Mouse (Mus musculus) MEL (cell line): ENCODE measurements around the gene Krtcap2. TPM values are rescaled to one million over a fixed set of nuclear protein-coding genes. Genes with fewer than 3 reads are reported as not detected.

Experiments
- DNase-seq: peaks from one replicate; pipeline ENCODE4 v3.0.0; 2011; ENCODE audit warnings: low read depth, low spot score
- H3K27ac ChIP-seq: 2 replicates; pipeline ENCODE4 v1.5.1; 2012; ENCODE audit warnings: low read depth, mild to moderate bottlenecking, control low read depth, low read length, moderate library complexity; ENCODE audit not compliant: control insufficient read depth
- H3K27me3 ChIP-seq, 2 experiments: fragments of 150-350 bp in 1 of 2; sonication (generic) in 1 of 2; 2 replicates each; pipeline ENCODE4 v1.6.1; 2012; ENCODE audit warnings: low read length in 2 of 2, mild to moderate bottlenecking in 2 of 2, improper control_type of control experiment in 1 of 2, moderate library complexity in 1 of 2; ENCODE audit not compliant: insufficient read depth in 2 of 2, control insufficient read depth in 1 of 2
- H3K36me3 ChIP-seq, 2 experiments: 2 replicates each; pipeline ENCODE4 v1.6.1; 2012 to 2014; ENCODE audit warnings: low read length in 2 of 2, improper control_type of control experiment in 1 of 2, inconsistent platforms in 1 of 2, mild to moderate bottlenecking in 1 of 2; ENCODE audit not compliant: insufficient read depth in 2 of 2, control insufficient read depth in 1 of 2
- H3K4me1 ChIP-seq, 2 experiments: fragments of 150-350 bp in 1 of 2; sonication (generic) in 1 of 2; 2 replicates each; pipeline ENCODE4 v1.6.1; 2012; ENCODE audit warnings: low read length in 2 of 2, improper control_type of control experiment in 1 of 2, mild to moderate bottlenecking in 1 of 2; ENCODE audit not compliant: insufficient read depth in 2 of 2, control insufficient read depth in 1 of 2
- H3K4me3 ChIP-seq, 2 experiments: fragments of 150-350 bp in 1 of 2; sonication (generic) in 1 of 2; 2 replicates each; pipeline ENCODE4 v1.5.1; 2012; ENCODE audit warnings: low read depth in 2 of 2, low read length in 2 of 2, mild to moderate bottlenecking in 2 of 2, moderate library complexity in 2 of 2, control low read depth in 1 of 2, improper control_type of control experiment in 1 of 2; ENCODE audit not compliant: control insufficient read depth in 1 of 2, insufficient read depth in 1 of 2
- H3K79me2 ChIP-seq: 2 replicates; pipeline ENCODE4 v1.6.1; 2012; ENCODE audit warnings: mild to moderate bottlenecking, low read length, moderate library complexity; ENCODE audit not compliant: control insufficient read depth, poor library complexity, insufficient read depth
- H3K9ac ChIP-seq: 2 replicates; pipeline ENCODE4 v1.6.1; 2012; ENCODE audit warnings: low read depth, mild to moderate bottlenecking, control low read depth, low read length, moderate library complexity; ENCODE audit not compliant: control insufficient read depth, poor library complexity, severe bottlenecking
- H3K9me3 ChIP-seq: fragments of 150-350 bp; sonication (generic); replicated peaks from 2 replicates; pipeline ENCODE4 v1.6.1; 2012; ENCODE audit warnings: mild to moderate bottlenecking, low read length, improper control_type of control experiment, moderate library complexity; ENCODE audit not compliant: insufficient read depth
- CHD1 ChIP-seq: IDR thresholded peaks from 2 replicates; pipeline ENCODE4 v1.6.1; 2012; ENCODE audit warnings: low read depth, mild to moderate bottlenecking, inconsistent platforms, low read length, improper control_type of control experiment
- CHD2 ChIP-seq: IDR thresholded peaks from 2 replicates; pipeline ENCODE4 v1.6.1; 2011; ENCODE audit warnings: low read length, improper control_type of control experiment
- CTCF ChIP-seq, 3 experiments: IDR thresholded peaks in 2 of 3; conservative IDR thresholded peaks in 1 of 3; 2 replicates each; pipeline ENCODE4 v1.5.1; 2011 to 2012; ENCODE audit warnings: low read length in 3 of 3, low read depth in 2 of 3, mild to moderate bottlenecking in 2 of 3, improper control_type of control experiment in 1 of 3, inconsistent platforms in 1 of 3, mixed read lengths in 1 of 3, moderate library complexity in 1 of 3; ENCODE audit not compliant: control insufficient read depth in 1 of 3, insufficient read depth in 1 of 3, poor library complexity in 1 of 3, severe bottlenecking in 1 of 3
- E2F4 ChIP-seq: IDR thresholded peaks from 2 replicates; pipeline ENCODE4 v1.6.1; 2011; ENCODE audit warnings: low read depth, low read length, improper control_type of control experiment, borderline replicate concordance
- ELF1 ChIP-seq: IDR thresholded peaks from 2 replicates; pipeline ENCODE4 v1.6.1; 2014; ENCODE audit warnings: low read depth, mild to moderate bottlenecking, inconsistent platforms, low read length, improper control_type of control experiment, moderate library complexity
- ETS1 ChIP-seq: IDR thresholded peaks from 2 replicates; pipeline ENCODE4 v1.6.1; 2012; ENCODE audit warnings: low read depth, mild to moderate bottlenecking, inconsistent platforms, low read length, improper control_type of control experiment, moderate library complexity
- GABPA ChIP-seq: IDR thresholded peaks from 2 replicates; pipeline ENCODE4 v1.6.1; 2012; ENCODE audit warnings: low read depth, mild to moderate bottlenecking, inconsistent platforms, low read length, improper control_type of control experiment, moderate library complexity
- GATA1 ChIP-seq: IDR thresholded peaks from 2 replicates; pipeline ENCODE4 v1.6.1; 2011; ENCODE audit warnings: low read depth, low read length, improper control_type of control experiment
- JUND ChIP-seq: IDR thresholded peaks from 2 replicates; pipeline ENCODE4 v1.6.1; 2011; ENCODE audit warnings: low read depth, mild to moderate bottlenecking, improper control_type of control experiment, low read length
- KAT2A ChIP-seq: conservative IDR thresholded peaks from 2 replicates; pipeline ENCODE4 v1.6.1; 2012; ENCODE audit warnings: low read depth, low read length, improper control_type of control experiment, inconsistent platforms
- MAFK ChIP-seq: IDR thresholded peaks from 2 replicates; pipeline ENCODE4 v1.6.1; 2011; ENCODE audit warnings: low read depth, mild to moderate bottlenecking, low read length, improper control_type of control experiment, borderline replicate concordance
- MAZ ChIP-seq: IDR thresholded peaks from 2 replicates; pipeline ENCODE4 v1.6.1; 2012; ENCODE audit warnings: low read depth, mild to moderate bottlenecking, inconsistent platforms, low read length, improper control_type of control experiment
- MXI1 ChIP-seq: IDR thresholded peaks from 2 replicates; pipeline ENCODE4 v1.6.1; 2011; ENCODE audit warnings: mild to moderate bottlenecking, low read depth, low read length, improper control_type of control experiment
- MYC ChIP-seq: IDR thresholded peaks from 2 replicates; pipeline ENCODE4 v1.6.1; 2011; ENCODE audit warnings: low read depth, mild to moderate bottlenecking, low read length, improper control_type of control experiment, moderate library complexity
- NRF1 ChIP-seq: IDR thresholded peaks from 2 replicates; pipeline ENCODE4 v1.6.1; 2014; ENCODE audit warnings: low read depth, mild to moderate bottlenecking, inconsistent platforms, low read length, improper control_type of control experiment, moderate library complexity; ENCODE audit not compliant: poor library complexity, insufficient read depth, severe bottlenecking
- POLR2AphosphoS2 ChIP-seq: IDR thresholded peaks from 2 replicates; pipeline ENCODE4 v1.6.1; 2011; ENCODE audit warnings: low read length, improper control_type of control experiment
- POLR2AphosphoS5 ChIP-seq: IDR thresholded peaks from 2 replicates; pipeline ENCODE4 v1.6.1; 2012; ENCODE audit warnings: low read depth, borderline replicate concordance, mild to moderate bottlenecking, inconsistent platforms, low read length, moderate library complexity, mixed read lengths
- RCOR1 ChIP-seq: IDR thresholded peaks from 2 replicates; pipeline ENCODE4 v1.6.1; 2012; ENCODE audit warnings: low read depth, mild to moderate bottlenecking, inconsistent platforms, low read length, improper control_type of control experiment
- SIN3A ChIP-seq: IDR thresholded peaks from 2 replicates; pipeline ENCODE4 v1.6.1; 2012; ENCODE audit warnings: low read length, improper control_type of control experiment, inconsistent platforms
- SMC3 ChIP-seq: IDR thresholded peaks from 2 replicates; pipeline ENCODE4 v1.6.1; 2011; ENCODE audit warnings: low read depth, low read length, improper control_type of control experiment
- TAL1 ChIP-seq: IDR thresholded peaks from 2 replicates; pipeline ENCODE4 v1.6.1; 2012; ENCODE audit warnings: mild to moderate bottlenecking, inconsistent platforms, low read length, moderate library complexity, mixed read lengths
- TBP ChIP-seq: IDR thresholded peaks from 2 replicates; pipeline ENCODE4 v1.8.0; 2011; ENCODE audit warnings: low read depth, low read length, improper control_type of control experiment
- TCF12 ChIP-seq: IDR thresholded peaks from 2 replicates; pipeline ENCODE4 v1.6.1; 2014; ENCODE audit warnings: low read depth, mild to moderate bottlenecking, inconsistent platforms, low read length, improper control_type of control experiment, moderate library complexity
- UBTF ChIP-seq: IDR thresholded peaks from 2 replicates; pipeline ENCODE4 v1.6.1; 2012; ENCODE audit warnings: low read depth, mild to moderate bottlenecking, inconsistent platforms, low read length, improper control_type of control experiment, moderate library complexity, borderline replicate concordance; ENCODE audit not compliant: insufficient read depth
- USF1 ChIP-seq: IDR thresholded peaks from 2 replicates; pipeline ENCODE4 v1.6.1; 2014; ENCODE audit warnings: low read depth, mild to moderate bottlenecking, inconsistent platforms, low read length, improper control_type of control experiment, moderate library complexity
- USF2 ChIP-seq, 2 experiments: IDR thresholded peaks; 2 replicates each; pipeline ENCODE4 v1.6.1; 2011 to 2012; ENCODE audit warnings: improper control_type of control experiment in 2 of 2, low read length in 2 of 2, borderline replicate concordance in 1 of 2, inconsistent platforms in 1 of 2, low read depth in 1 of 2, mild to moderate bottlenecking in 1 of 2; ENCODE audit not compliant: insufficient read depth in 1 of 2
- ZKSCAN1 ChIP-seq: IDR thresholded peaks from 2 replicates; pipeline ENCODE4 v1.6.1; 2012; ENCODE audit warnings: low read depth, mild to moderate bottlenecking, inconsistent platforms, low read length, improper control_type of control experiment, moderate library complexity
- ZMIZ1 ChIP-seq: IDR thresholded peaks from 2 replicates; pipeline ENCODE4 v1.6.1; 2012; ENCODE audit warnings: low read depth, mild to moderate bottlenecking, inconsistent platforms, low read length, improper control_type of control experiment, moderate library complexity
- ZNF384 ChIP-seq: IDR thresholded peaks from 2 replicates; pipeline ENCODE4 v1.6.1; 2012; ENCODE audit warnings: low read depth, mild to moderate bottlenecking, inconsistent platforms, low read length, improper control_type of control experiment
- polyA plus RNA-seq, 2 experiments: library from polyadenylated mRNA; stranded (reverse) in 1 of 2; unstranded in 1 of 2; fragments of >175 nt in 1 of 2; fragments of >200 nt in 1 of 2; gene quantifications; 2 replicates each; pipeline versions ENCODE4 v1.2.1 to v1.2.4; 2012; ENCODE audit warnings: low replicate concordance in 2 of 2, low read depth in 1 of 2; ENCODE audit not compliant: insufficient read length in 2 of 2, insufficient read depth in 1 of 2, missing spikeins in 1 of 2
- total RNA-seq: library from RNA; depleted of rRNA; stranded (reverse); fragments of 300-350 nt; gene quantifications from 2 replicates; pipeline ENCODE4 v1.2.3, GENCODE M21; 2012

The Krtcap2 gene
- total and polyA plus RNA-seq, 3 experiments: 171 to 497 TPM; not detected in 1

DNA sequence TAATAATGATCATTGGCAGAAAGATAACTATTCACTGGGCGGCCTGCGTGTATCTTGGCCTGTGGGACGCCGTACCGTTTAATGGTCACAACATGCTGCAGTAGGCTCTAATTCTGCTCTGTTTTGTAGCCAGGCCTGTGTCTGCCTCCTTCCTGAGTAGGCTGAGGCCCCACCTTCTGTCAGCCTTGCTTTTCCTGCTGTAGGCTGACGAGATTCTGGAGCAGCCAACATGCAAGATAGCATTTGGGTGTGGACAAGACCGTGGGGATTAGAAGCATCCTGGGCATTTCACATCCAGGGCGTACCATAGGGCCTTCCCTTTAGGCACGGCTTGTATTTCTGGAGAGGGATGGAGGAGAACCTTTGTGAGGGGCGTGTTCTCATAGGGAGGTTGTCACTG, 16.7 kb downstream of the Krtcap2 start:
- H3K4me1 ChIP-seq: peaks cover 0 to 7% of the 10 kb centered on the region in 2 experiments; a peak in 1 of 4 replicates
- H3K27ac ChIP-seq: no peak overlapping the region
- TF ChIP-seq SMC3 (no peak), SIN3A (no peak), TBP (no peak), ZNF384 (no peak), POLR2AphosphoS5 (no peak), MAZ (no peak), NRF1 (no peak), ETS1 (no peak), E2F4 (no peak), POLR2AphosphoS2 (no peak), CTCF (IDR thresholded peaks at IDR 0.05 in 2 of 3, conservative IDR thresholded peaks at IDR 0.05 in 1 of 3; ENCODE audit: control insufficient read depth in 1 of 3, insufficient read depth in 1 of 3, low read depth in 2 of 3, low read length in 3 of 3, poor library complexity in 1 of 3, severe bottlenecking in 1 of 3) (no peak), ELF1 (no peak), UBTF (no peak), TAL1 (no peak), USF2 (IDR thresholded peaks at IDR 0.05; ENCODE audit: borderline replicate concordance in 1 of 2, insufficient read depth in 1 of 2, low read depth in 1 of 2, low read length in 2 of 2) (no peak), MAFK (no peak), CHD2 (no peak), MYC (no peak)
- peaks cover 0 to 7% of the 10 kb centered on the region in 2 experiments; a peak in 2 of 4 replicates for H3K36me3 ChIP-seq
- H3K9ac ChIP-seq: no peak overlapping the region
- no peaks in the 10 kb centered on the region for H3K9me3 ChIP-seq
- DNase-seq: no peak
- H3K27me3 ChIP-seq: peaks cover 45 to 64% of the 10 kb centered on the region in 2 experiments
- peaks cover 4% of the 10 kb centered on the region; the same call in 1 of the 2 replicates for H3K79me2 ChIP-seq
- H3K4me3 ChIP-seq: no peak overlapping the region

- H3K27ac ChIP-seq: peak overlapping the region; percentile 40; the same call in 1 of the 2 replicates
- H3K79me2 ChIP-seq: peaks cover 4% of the 10 kb centered on the region; the same call in 1 of the 2 replicates
- peak overlapping the region; percentile 57 to 59 for H3K4me3 ChIP-seq
- H3K4me1 ChIP-seq: peaks cover 3 to 31% of the 10 kb centered on the region in 2 experiments
- H3K27me3 ChIP-seq: peaks cover 16 to 36% of the 10 kb centered on the region in 2 experiments
- peak overlapping the region; percentile 70 for H3K9ac ChIP-seq
- peak; percentile 95 for DNase-seq
- H3K9me3 ChIP-seq: no peaks in the 10 kb centered on the region
- H3K36me3 ChIP-seq: peaks cover 0 to 17% of the 10 kb centered on the region in 2 experiments; a peak in 2 of 4 replicates
- peak; percentile 86 for TF ChIP-seq MXI1
- TF ChIP-seq KAT2A: peak; percentile 96
- TF ChIP-seq USF1: peak; percentile 35
- peak; percentile 99 for TF ChIP-seq ELF1
- TF ChIP-seq NRF1: no peak
- 0 out of 2 replicates have a peak, but pooled peaks have one; percentile 56 for TF ChIP-seq CHD1
- TF ChIP-seq SIN3A: peak; percentile 90
- TF ChIP-seq TCF12: peak; percentile 72; the same call in 1 of the 2 replicates
- 0 out of 2 replicates have a peak, but pooled peaks have one; percentile 11 for TF ChIP-seq GATA1
- TF ChIP-seq ZNF384: no peak
- no peak for TF ChIP-seq ZKSCAN1
- TF ChIP-seq USF2 (IDR thresholded peaks at IDR 0.05; ENCODE audit: borderline replicate concordance in 1 of 2, insufficient read depth in 1 of 2, low read depth in 1 of 2, low read length in 2 of 2): no peak
- peak; percentile 78; the same call in 1 of the 2 replicates for TF ChIP-seq ZMIZ1
- no peak for TF ChIP-seq JUND
- 0 out of 2 replicates have a peak, but pooled peaks have one; percentile 4 for TF ChIP-seq RCOR1
- no peak for TF ChIP-seq TAL1
- TF ChIP-seq GABPA: no peak
- peak; percentile 78; the same call in 1 of the 2 replicates for TF ChIP-seq E2F4
These were observed 20.7 kb downstream of the Krtcap2 start for GRCm38 (mm10) chr3:89266439-89266893.
